Mouse (Mus musculus) intestine, embryonic 16.5 days (tissue): ENCODE results near the gene Jund. TPM values are rescaled to one million over a fixed set of nuclear protein-coding genes. Genes with fewer than 3 reads are reported as not detected.

Experiments
- ATAC-seq: fragments of 200-750 bp; cut with Nextera tagmentation; 2 replicates; pipeline ENCODE4 v1.8.0; 2017; ENCODE audit warnings: moderate TSS enrichment, moderate library complexity
- H3K27ac ChIP-seq: fragments of 300-500 bp; sonication (generic); 2 replicates; pipeline ENCODE4 v1.5.1; 2014; ENCODE audit warnings: mild to moderate bottlenecking, low read length
- H3K27me3 ChIP-seq: fragments of 300-500 bp; sonication (generic); replicated peaks from 2 replicates; pipeline ENCODE4 v1.6.1; 2014; ENCODE audit warnings: low read length, control low read depth, mixed read lengths; ENCODE audit not compliant: control insufficient read depth, insufficient read depth
- H3K36me3 ChIP-seq: fragments of 300-500 bp; sonication (generic); 2 replicates; pipeline ENCODE4 v1.6.1; 2014; ENCODE audit warnings: low read length, control low read depth; ENCODE audit not compliant: control insufficient read depth, insufficient read depth
- H3K4me1 ChIP-seq: fragments of 300-500 bp; sonication (generic); 2 replicates; pipeline ENCODE4 v1.6.1; 2014; ENCODE audit warnings: low read length, control low read depth, mixed read lengths; ENCODE audit not compliant: control insufficient read depth, insufficient read depth
- H3K4me2 ChIP-seq: fragments of 300-500 bp; sonication (generic); 2 replicates; pipeline ENCODE4 v1.6.1; 2014; ENCODE audit warnings: low read depth, low read length, control low read depth
- H3K4me3 ChIP-seq: fragments of 300-500 bp; sonication (generic); 2 replicates; pipeline ENCODE4 v1.5.1; 2014; ENCODE audit warnings: mild to moderate bottlenecking, low read length
- H3K9ac ChIP-seq: fragments of 300-500 bp; sonication (generic); 2 replicates; pipeline ENCODE4 v1.6.1; 2014; ENCODE audit warnings: low read depth, low read length
- H3K9me3 ChIP-seq: fragments of 300-500 bp; sonication (generic); 2 replicates; pipeline ENCODE4 v1.6.1; 2016; ENCODE audit warnings: low read length, control low read depth; ENCODE audit not compliant: control insufficient read depth
- WGBS: fragments of 180-500 bp; shearing (Covaris S2); extraction: QIAGEN DNeasy Blood & Tissue Kit; methylation state at CpG from one replicate; pipeline ENCODE4 v1.1.7; 2014; 5-methylcytosine and 5-hydroxymethylcytosine counted together
- polyA plus RNA-seq: library from polyadenylated mRNA; unstranded; fragments of >200 nt; fragmentation: Nextera tagmentation; extraction: Ambion mirVana; gene quantifications from 2 replicates; pipeline ENCODE4 v1.2.1, GENCODE M21; 2015

Gene Jund
- polyA plus RNA-seq, 1 experiment from 2014 or later, result 37.3 TPM

DNA sequence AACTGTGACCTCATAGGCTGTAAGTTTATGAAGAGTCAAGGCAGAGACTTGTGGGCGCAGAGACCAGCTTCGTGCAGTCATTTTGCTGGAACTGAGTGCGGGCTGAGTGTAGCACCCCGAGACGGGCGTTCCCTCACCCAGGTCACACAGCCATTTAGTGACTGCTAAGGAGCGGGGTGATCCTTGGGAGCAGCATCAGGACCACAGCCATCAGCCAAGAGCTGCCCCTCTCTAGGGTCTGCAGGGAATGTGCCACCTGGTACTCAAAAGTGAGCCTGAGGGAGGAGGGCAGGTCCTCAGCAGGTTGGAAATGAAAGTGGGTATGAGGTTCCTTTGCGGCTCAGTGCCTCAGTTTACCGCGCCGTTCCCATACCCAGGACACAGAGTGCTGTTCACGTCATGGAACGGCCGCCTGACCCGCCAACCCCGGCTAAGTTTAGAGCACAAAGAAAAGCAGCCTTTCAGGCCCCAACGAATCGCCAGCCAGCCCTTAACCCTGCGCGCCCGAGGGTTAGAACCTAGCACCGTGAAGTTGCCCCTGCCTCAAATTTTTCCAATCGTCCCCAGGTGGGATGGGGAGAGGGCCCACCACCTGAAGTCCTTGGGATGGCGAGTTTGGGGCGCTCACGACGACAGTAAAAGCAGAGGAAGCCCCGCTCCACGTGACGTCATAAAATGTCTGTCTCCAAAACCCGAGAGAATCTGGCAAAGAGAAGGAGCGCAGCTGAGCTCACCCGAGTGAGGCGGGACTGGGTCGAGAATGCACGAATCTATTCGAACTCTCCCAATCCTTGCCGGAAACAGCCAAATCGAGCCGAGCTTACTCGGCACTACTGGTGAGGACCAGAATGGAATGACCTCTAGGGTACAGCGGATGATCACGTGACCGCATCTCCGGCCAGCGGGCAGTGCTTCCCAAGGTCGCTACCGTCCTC, 45.2 kb downstream of the Jund start:
- peak overlapping the region; percentile 44 for H3K9ac ChIP-seq
- WGBS, result 7% methylated on average over 48 of the region's 48 CpGs
- peak; percentile 20; the same call in 1 of the 2 replicates for ATAC-seq
- H3K27ac ChIP-seq, result no peak overlapping the region
- H3K4me1 ChIP-seq, result peaks cover 13% of the 10 kb centered on the region
- H3K36me3 ChIP-seq, result no peaks in the 10 kb centered on the region
- H3K4me3 ChIP-seq, result peak overlapping the region; percentile 37
- no peaks in the 10 kb centered on the region for H3K9me3 ChIP-seq
- peak overlapping the region; percentile 48 for H3K4me2 ChIP-seq
- peaks cover 52% of the 10 kb centered on the region for H3K27me3 ChIP-seq

DNA sequence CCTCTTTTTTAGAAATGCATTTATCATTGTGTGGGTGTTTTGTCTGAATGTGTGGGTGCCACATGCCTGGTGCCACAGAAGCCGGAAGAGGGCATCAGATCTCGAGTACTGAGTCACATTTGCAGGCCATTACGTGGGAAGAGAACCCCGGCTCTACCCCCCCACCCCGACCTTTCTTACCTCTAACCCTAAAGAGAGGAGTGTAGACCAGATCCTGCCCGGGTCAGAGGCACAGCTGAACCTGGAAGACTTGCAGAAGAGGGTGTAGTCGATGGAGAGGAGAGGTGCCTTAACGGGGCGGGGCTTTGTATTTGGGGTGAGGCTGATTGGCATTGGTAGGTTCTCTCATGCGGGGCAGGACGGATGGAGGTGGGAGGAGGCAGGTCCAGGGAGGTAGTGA, 46.1 kb downstream of the Jund start:
- peaks cover 13% of the 10 kb centered on the region for H3K4me1 ChIP-seq
- peak overlapping the region; percentile 48; the same call in 1 of the 2 replicates for H3K4me2 ChIP-seq
- no peak for ATAC-seq
- no peaks in the 10 kb centered on the region for H3K9me3 ChIP-seq
- H3K27me3 ChIP-seq, result peaks cover 52% of the 10 kb centered on the region
- no peaks in the 10 kb centered on the region for H3K36me3 ChIP-seq
- no peak overlapping the region for H3K27ac ChIP-seq
- no peak overlapping the region for H3K4me3 ChIP-seq
- no peak overlapping the region for H3K9ac ChIP-seq
- WGBS, result 57% methylated on average over 11 of the region's 11 CpGs

DNA sequence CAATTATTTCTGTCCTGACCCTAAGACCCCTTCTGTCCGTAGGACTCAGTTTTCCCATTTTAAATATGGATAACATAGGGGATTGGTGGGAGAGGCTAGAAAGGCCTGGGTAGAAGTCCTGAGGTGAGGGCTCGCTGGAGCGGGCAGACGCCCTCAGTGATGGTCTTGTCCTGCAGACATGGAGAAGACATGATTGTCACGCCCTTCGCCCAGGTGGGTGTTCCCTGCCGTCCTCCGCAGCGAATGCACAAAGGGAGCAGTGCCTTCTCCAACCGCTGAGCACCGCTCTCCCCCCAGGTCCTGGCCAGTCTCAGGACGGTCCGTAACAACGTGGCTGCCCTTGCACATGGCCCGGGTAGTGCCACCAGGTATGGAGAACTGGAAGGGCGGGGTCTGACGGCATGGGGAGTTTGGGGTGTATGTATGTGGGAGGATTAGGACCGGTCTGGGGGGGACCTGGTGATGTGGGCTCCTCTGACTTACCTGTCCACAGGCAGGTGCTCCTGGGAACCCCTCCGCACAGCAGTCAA, 47.0 kb downstream of the Jund start:
- ATAC-seq, result no peak
- Histone ChIP-seq H3K9me3 (no peaks in the 10 kb centered on the region), H3K27me3 (peaks cover 52% of the 10 kb centered on the region), H3K9ac (no peak overlapping the region), H3K4me2 (no peak overlapping the region), H3K4me3 (no peak overlapping the region), H3K36me3 (no peaks in the 10 kb centered on the region), H3K4me1 (peaks cover 13% of the 10 kb centered on the region), H3K27ac (no peak overlapping the region)
- 50% methylated on average over 19 of the region's 19 CpGs for WGBS

GRCm38 (mm10) chr8:70746676-70747075, 47.9 kb downstream of the Jund start:
- peaks cover 52% of the 10 kb centered on the region for H3K27me3 ChIP-seq
- H3K36me3 ChIP-seq, result no peaks in the 10 kb centered on the region
- H3K9me3 ChIP-seq, result no peaks in the 10 kb centered on the region
- no peak overlapping the region; the same call in 1 of the 2 replicates for H3K9ac ChIP-seq
- no peak overlapping the region for H3K4me3 ChIP-seq
- H3K27ac ChIP-seq, result no peak overlapping the region
- WGBS, result 63% methylated on average over 9 of the region's 9 CpGs
- H3K4me2 ChIP-seq, result no peak overlapping the region
- ATAC-seq, result no peak
- H3K4me1 ChIP-seq, result peaks cover 13% of the 10 kb centered on the region

GRCm38 (mm10) chr8:70747211-70747890, 48.6 kb downstream of the Jund start:
- 81% methylated on average over 18 of the region's 18 CpGs for WGBS
- no peak overlapping the region for H3K27ac ChIP-seq
- H3K36me3 ChIP-seq, result no peaks in the 10 kb centered on the region
- H3K4me1 ChIP-seq, result peaks cover 13% of the 10 kb centered on the region
- no peaks in the 10 kb centered on the region for H3K9me3 ChIP-seq
- no peak overlapping the region for H3K9ac ChIP-seq
- H3K27me3 ChIP-seq, result peaks cover 46% of the 10 kb centered on the region
- H3K4me2 ChIP-seq, result no peak overlapping the region
- no peak for ATAC-seq
- H3K4me3 ChIP-seq, result no peak overlapping the region

DNA sequence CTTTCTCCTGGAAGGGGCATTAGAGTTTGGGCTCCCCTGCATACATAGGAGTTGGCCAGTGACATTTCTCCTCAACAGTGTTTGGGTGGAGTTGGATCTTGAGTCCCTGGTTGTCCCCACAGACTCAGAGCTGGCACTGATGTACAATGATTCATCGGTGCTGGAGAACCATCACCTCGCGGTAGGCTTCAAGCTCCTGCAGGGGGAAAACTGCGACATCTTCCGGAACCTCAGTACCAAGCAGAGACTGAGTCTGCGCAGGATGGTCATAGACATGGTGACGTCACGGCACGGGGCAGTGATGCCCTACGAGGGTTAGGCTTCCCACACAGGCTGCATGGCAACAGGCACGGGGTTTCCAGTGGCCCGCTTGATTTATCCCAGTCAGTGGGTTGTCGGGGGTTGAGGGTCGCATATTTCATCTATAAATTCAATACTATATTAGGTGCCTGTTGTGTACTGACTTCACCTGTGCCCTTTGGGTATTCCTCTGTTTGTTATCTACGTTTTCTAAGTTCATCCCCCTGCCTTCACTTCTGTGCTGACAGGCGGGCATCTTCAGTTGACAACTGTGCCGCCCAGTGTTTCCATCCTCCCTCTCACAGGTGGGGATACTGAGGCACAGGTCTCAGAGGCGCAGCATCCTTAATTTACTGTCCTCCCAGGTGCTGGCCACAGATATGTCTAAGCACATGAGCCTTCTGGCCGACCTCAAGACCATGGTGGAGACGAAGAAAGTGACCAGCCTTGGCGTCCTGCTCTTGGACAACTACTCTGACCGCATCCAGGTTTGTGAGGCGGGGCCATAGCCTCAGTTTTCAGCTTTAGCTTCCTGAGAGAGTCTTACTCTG, 49.7 kb downstream of the Jund start:
- Histone ChIP-seq H3K9ac (no peak overlapping the region), H3K4me3 (no peak overlapping the region), H3K9me3 (no peaks in the 10 kb centered on the region), H3K4me1 (peaks cover 17% of the 10 kb centered on the region), H3K27me3 (peaks cover 35% of the 10 kb centered on the region), H3K36me3 (no peaks in the 10 kb centered on the region), H3K27ac (no peak overlapping the region), H3K4me2 (no peak overlapping the region)
- no peak for ATAC-seq
- WGBS, result 84% methylated on average over 23 of the region's 23 CpGs

DNA sequence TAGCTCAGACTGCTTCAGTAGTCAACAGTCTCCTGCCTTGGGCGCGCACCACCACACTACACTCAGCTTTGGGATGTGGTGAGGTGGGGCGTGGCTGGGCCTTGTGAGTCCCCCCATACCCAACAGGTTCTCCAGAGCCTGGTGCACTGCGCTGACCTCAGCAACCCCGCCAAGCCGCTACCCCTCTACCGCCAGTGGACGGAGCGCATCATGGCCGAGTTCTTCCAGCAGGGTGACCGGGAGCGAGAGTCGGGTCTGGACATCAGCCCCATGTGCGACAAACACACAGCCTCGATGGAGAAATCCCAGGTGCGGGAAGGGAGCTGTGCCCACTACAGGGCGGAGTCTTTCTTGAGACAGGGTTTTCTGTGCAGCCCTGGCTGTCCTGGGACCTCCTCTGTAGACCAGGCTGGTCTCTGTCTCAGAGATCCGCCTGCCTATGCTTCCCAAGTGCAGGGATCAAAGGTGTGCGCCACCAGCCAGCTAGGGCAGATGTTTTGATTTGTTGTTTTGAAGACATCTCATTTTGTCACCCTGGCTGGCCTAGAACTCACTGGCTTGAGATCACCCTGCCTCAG, 50.4 kb downstream of the Jund start:
- no peaks in the 10 kb centered on the region for H3K9me3 ChIP-seq
- no peak overlapping the region for H3K4me3 ChIP-seq
- H3K27me3 ChIP-seq, result peaks cover 29% of the 10 kb centered on the region
- WGBS, result 82% methylated on average over 19 of the region's 19 CpGs
- no peak overlapping the region for H3K27ac ChIP-seq
- H3K4me1 ChIP-seq, result peaks cover 16% of the 10 kb centered on the region
- no peak overlapping the region for H3K4me2 ChIP-seq
- H3K36me3 ChIP-seq, result no peaks in the 10 kb centered on the region
- no peak for ATAC-seq
- H3K9ac ChIP-seq, result no peak overlapping the region
